Mouse (Mus musculus) c-Kit-negative CD71-positive TER-119-positive erythroid progenitor cells, embryonic 14.5 days (primary cell): ENCODE measurements around the gene Bcl7b.

ENCODE experiments used
- DNase-seq: peaks from one replicate; pipeline ENCODE4 v3.0.0-alpha.2; 2013; ENCODE audit warnings: low read depth, low spot score

The Bcl7b gene

GRCm38 (mm10) chr5:135168063-135169062, at the start of gene Bcl7b:
Gene Bcl7b (plus strand): TSS chr5:135168283.
- peak; percentile 93 for DNase-seq

GRCm38 (mm10) chr5:135118589-135119081, 49.4 kb upstream of the Bcl7b start:
- DNase-seq, result peak; percentile 26

- no peak for DNase-seq
Measured at GRCm38 (mm10) chr5:135120753-135121152, 47.3 kb upstream of the Bcl7b start.

GRCm38 (mm10) chr5:135126121-135126520, 42.0 kb upstream of the Bcl7b start:
- no peak for DNase-seq

- DNase-seq, result no peak
Measured at GRCm38 (mm10) chr5:135127669-135128068, 40.4 kb upstream of the Bcl7b start.

GRCm38 (mm10) chr5:135129747-135130146, 38.3 kb upstream of the Bcl7b start:
- no peak for DNase-seq

GRCm38 (mm10) chr5:135133736-135134405, 34.2 kb upstream of the Bcl7b start:
- DNase-seq, result peak; percentile 35

GRCm38 (mm10) chr5:135134534-135134933, 33.5 kb upstream of the Bcl7b start:
- no peak for DNase-seq

GRCm38 (mm10) chr5:135139881-135140280, 28.2 kb upstream of the Bcl7b start:
- no peak for DNase-seq

- no peak for DNase-seq
Measured at GRCm38 (mm10) chr5:135144469-135144868, 23.6 kb upstream of the Bcl7b start.

- no peak for DNase-seq
Measured at GRCm38 (mm10) chr5:135145532-135145931, 22.6 kb upstream of the Bcl7b start.

GRCm38 (mm10) chr5:135145955-135146354, 22.1 kb upstream of the Bcl7b start:
- no peak for DNase-seq

GRCm38 (mm10) chr5:135148715-135149052, 19.4 kb upstream of the Bcl7b start:
- no peak for DNase-seq

GRCm38 (mm10) chr5:135149053-135149819, 18.8 kb upstream of the Bcl7b start, which contains the start of gene Tbl2:
Gene Tbl2 (plus strand): TSS chr5:135149657.
- DNase-seq, result peak; percentile 98

- DNase-seq, result no peak
Measured at GRCm38 (mm10) chr5:135149820-135150178, 18.3 kb upstream of the Bcl7b start.

GRCm38 (mm10) chr5:135156496-135156895, 11.6 kb upstream of the Bcl7b start:
- DNase-seq, result no peak

GRCm38 (mm10) chr5:135161221-135161620, 6.9 kb upstream of the Bcl7b start:
- no peak for DNase-seq

- DNase-seq, result no peak
Measured at GRCm38 (mm10) chr5:135161650-135162049, 6.4 kb upstream of the Bcl7b start.

GRCm38 (mm10) chr5:135162361-135162760, 5.7 kb upstream of the Bcl7b start:
- DNase-seq, result no peak

GRCm38 (mm10) chr5:135162821-135163220, 5.3 kb upstream of the Bcl7b start:
- DNase-seq, result no peak

- DNase-seq, result no peak
Measured at GRCm38 (mm10) chr5:135166909-135167308, 1.2 kb upstream of the Bcl7b start.

GRCm38 (mm10) chr5:135167469-135167868, 614 bp upstream of the Bcl7b start:
- no peak for DNase-seq
